Mouse (Mus musculus): ENCODE data around the gene Klrg2. TPM values are rescaled to one million over a fixed set of nuclear protein-coding genes. Genes with fewer than 3 reads are reported as not detected.

The Klrg2 gene
- polyA plus RNA-seq, 1 experiment from 2014 or later: 0.14 TPM

DNA sequence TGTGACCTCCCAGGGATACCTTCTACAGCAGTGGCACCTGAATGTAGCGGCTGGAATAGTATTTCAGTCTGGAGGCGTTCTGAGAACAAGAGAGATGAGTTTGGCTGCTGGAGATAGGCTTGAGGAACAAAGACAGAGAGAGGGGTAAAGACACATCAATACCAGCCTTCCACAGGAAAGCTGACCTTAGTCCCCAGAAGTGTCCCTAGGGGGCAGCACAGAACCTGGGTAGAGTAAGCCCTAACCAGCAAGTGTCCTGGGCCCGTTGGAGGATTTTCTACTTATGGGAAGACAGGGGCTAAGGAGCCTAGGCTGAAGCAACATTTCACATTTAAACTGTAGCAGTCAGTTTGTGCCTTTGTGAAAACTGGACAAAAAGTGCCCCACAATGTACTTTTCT lies 12.5 kb upstream of the Klrg2 start:
- Histone ChIP-seq H3K36me3 (no peaks in the 10 kb centered on the region), H3K27ac (no peak overlapping the region), H3K4me3 (no peak overlapping the region), H3K9ac (no peak overlapping the region), H3K9me3 (no peaks in the 10 kb centered on the region), H3K4me1 (replicated peaks) (no peaks in the 10 kb centered on the region), H3K27me3 (no peaks in the 10 kb centered on the region; the same call in 1 of the 2 replicates), H3K4me2 (no peak overlapping the region)
- WGBS: 69% methylated on average over 3 of the region's 3 CpGs
- ATAC-seq (ENCODE audit: low FRiP score): no peak

GRCm38 (mm10) chr6:38643039-38643438 lies 6.0 kb upstream of the Klrg2 start:
- no peak for ATAC-seq (ENCODE audit: low FRiP score)
- Histone ChIP-seq H3K9me3 (no peaks in the 10 kb centered on the region), H3K4me1 (replicated peaks) (0 out of 2 replicates have a peak, but pooled peaks cover 3% of the 10 kb centered on the region), H3K36me3 (no peaks in the 10 kb centered on the region), H3K4me2 (no peak overlapping the region), H3K9ac (no peak overlapping the region), H3K27ac (no peak overlapping the region), H3K4me3 (no peak overlapping the region), H3K27me3 (peaks cover 28% of the 10 kb centered on the region)
- WGBS: 70% methylated on average over 3 of the region's 3 CpGs

GRCm38 (mm10) chr6:38642593-38642992 lies 5.6 kb upstream of the Klrg2 start:
- ATAC-seq (ENCODE audit: low FRiP score): no peak
- Histone ChIP-seq H3K4me2 (no peak overlapping the region), H3K4me3 (no peak overlapping the region)

DNA sequence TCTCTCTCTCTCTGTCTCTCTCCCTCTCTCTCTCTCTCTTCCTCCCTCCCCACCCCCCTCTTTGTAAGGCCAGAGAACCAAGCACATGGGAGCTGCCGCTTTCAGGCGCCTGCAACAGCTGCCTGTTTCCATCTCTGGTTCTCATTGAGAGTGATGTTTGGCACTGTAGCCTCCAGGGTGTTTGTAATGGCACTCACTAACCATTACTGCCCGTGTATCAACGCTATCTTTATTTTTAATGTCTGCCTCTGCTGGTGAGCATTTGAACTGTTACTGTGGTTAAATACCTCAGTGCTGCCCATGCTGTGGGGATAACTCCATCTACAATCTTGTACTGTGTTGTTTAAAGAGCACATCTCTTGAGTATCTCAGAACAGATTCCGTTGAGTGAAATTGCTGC lies 4.6 kb upstream of the Klrg2 start:
- Histone ChIP-seq H3K36me3 (no peaks in the 10 kb centered on the region), H3K9me3 (no peaks in the 10 kb centered on the region), H3K4me2 (no peak overlapping the region), H3K27me3 (peaks cover 42% of the 10 kb centered on the region), H3K9ac (no peak overlapping the region), H3K27ac (no peak overlapping the region), H3K4me1 (replicated peaks) (peaks cover 13% of the 10 kb centered on the region), H3K4me3 (no peak overlapping the region)
- no peak for ATAC-seq (ENCODE audit: low FRiP score)
- WGBS: 52% methylated on average over 5 of the region's 5 CpGs

More at GRCm38 (mm10) chr6:38642593-38642992, 5.6 kb upstream of the Klrg2 start:
- H3K27ac ChIP-seq: no peak overlapping the region
- peaks cover 4% of the 10 kb centered on the region; the same call in 1 of the 2 replicates for H3K4me1 ChIP-seq (replicated peaks)
- H3K36me3 ChIP-seq: no peaks in the 10 kb centered on the region
- peaks cover 32% of the 10 kb centered on the region for H3K27me3 ChIP-seq
- H3K9ac ChIP-seq: no peak overlapping the region
- 78% methylated on average over 5 of the region's 5 CpGs for WGBS
- no peaks in the 10 kb centered on the region for H3K9me3 ChIP-seq

- no peaks in the 10 kb centered on the region for H3K36me3 ChIP-seq
- 77% methylated on average over 5 of the region's 5 CpGs for WGBS
- peaks cover 18% of the 10 kb centered on the region for H3K4me1 ChIP-seq (replicated peaks)
- no peak overlapping the region for H3K27ac ChIP-seq
- no peak overlapping the region for H3K4me3 ChIP-seq
- no peak overlapping the region for H3K9ac ChIP-seq
- H3K4me2 ChIP-seq: no peak overlapping the region
- no peak for ATAC-seq (ENCODE audit: low FRiP score)
- peaks cover 46% of the 10 kb centered on the region for H3K27me3 ChIP-seq
- H3K9me3 ChIP-seq: no peaks in the 10 kb centered on the region
These were observed 4.2 kb upstream of the Klrg2 start for GRCm38 (mm10) chr6:38641228-38641627.

DNA sequence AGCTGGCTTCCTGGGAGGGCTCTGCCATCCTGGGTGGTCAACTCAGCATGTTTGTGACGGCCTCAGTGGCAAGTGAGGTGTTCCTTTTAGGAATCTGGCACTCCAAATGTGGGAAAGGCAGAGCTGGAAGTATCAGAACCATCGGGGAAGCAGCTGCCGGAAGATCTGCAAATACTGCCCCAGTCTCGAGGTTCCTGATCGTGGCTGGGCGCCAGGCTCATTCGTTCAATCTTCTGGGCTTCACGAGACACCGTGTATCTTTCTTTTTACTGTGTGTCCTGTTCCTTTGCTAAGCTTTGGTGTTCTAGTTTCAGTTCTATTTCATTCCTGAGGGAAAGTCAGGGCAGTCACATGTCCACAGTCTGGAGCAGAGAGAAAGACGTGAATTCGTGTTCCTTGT lies 3.4 kb upstream of the Klrg2 start:
- peaks cover 26% of the 10 kb centered on the region for H3K4me1 ChIP-seq (replicated peaks)
- no peak overlapping the region for H3K9ac ChIP-seq
- H3K9me3 ChIP-seq: no peaks in the 10 kb centered on the region
- H3K27me3 ChIP-seq: peaks cover 54% of the 10 kb centered on the region
- 81% methylated on average over 11 of the region's 11 CpGs for WGBS
- H3K4me2 ChIP-seq: no peak overlapping the region
- H3K36me3 ChIP-seq: no peaks in the 10 kb centered on the region
- H3K4me3 ChIP-seq: no peak overlapping the region
- no peak overlapping the region for H3K27ac ChIP-seq
- ATAC-seq (ENCODE audit: low FRiP score): no peak

GRCm38 (mm10) chr6:38635941-38636851 lies 846 bp downstream of the Klrg2 start:
- Histone ChIP-seq H3K27ac (no peak overlapping the region), H3K4me2 (peak overlapping the region; percentile 97), H3K27me3 (peaks cover 79% of the 10 kb centered on the region), H3K4me1 (replicated peaks) (peaks cover 24% of the 10 kb centered on the region), H3K9ac (peak overlapping the region; percentile 68), H3K36me3 (no peaks in the 10 kb centered on the region), H3K4me3 (peak overlapping the region; percentile 59), H3K9me3 (no peaks in the 10 kb centered on the region)
- WGBS: 1% methylated on average over 69 of the region's 72 CpGs
- peak; percentile 55; the same call in 1 of the 2 replicates for ATAC-seq (ENCODE audit: low FRiP score)

DNA sequence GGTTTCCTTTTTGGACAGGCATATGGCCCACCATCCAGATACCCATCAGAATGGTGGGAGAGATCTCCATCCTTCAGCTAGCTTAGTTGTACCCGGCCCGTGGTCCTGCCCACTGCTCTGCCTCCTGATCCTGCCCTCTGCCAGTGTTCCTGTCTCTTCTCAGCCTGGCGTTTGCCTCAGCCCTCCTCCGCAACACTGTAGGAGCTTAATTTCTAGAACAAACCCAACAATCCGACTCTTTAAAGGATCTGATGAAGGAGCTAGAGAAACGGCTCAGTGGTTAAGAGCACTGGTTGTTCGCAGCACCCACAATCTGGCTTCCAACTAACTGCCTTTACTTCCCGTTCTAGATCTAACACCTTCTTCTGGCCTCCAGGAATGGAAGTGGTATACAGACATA lies 2.6 kb downstream of the Klrg2 start:
- peaks cover 24% of the 10 kb centered on the region for H3K4me1 ChIP-seq (replicated peaks)
- H3K36me3 ChIP-seq: peaks cover 4% of the 10 kb centered on the region; the same call in 1 of the 2 replicates
- no peak overlapping the region for H3K9ac ChIP-seq
- H3K27me3 ChIP-seq: peaks cover 63% of the 10 kb centered on the region
- no peak overlapping the region for H3K27ac ChIP-seq
- H3K4me3 ChIP-seq: no peak overlapping the region
- ATAC-seq (ENCODE audit: low FRiP score): no peak
- WGBS: 84% methylated on average over 8 of the region's 8 CpGs
- no peaks in the 10 kb centered on the region for H3K9me3 ChIP-seq
- H3K4me2 ChIP-seq: no peak overlapping the region

- Histone ChIP-seq H3K9me3 (no peaks in the 10 kb centered on the region), H3K4me1 (replicated peaks) (peaks cover 24% of the 10 kb centered on the region), H3K27me3 (peaks cover 49% of the 10 kb centered on the region), H3K9ac (no peak overlapping the region), H3K27ac (no peak overlapping the region), H3K4me3 (no peak overlapping the region), H3K36me3 (peaks cover 4% of the 10 kb centered on the region; the same call in 1 of the 2 replicates), H3K4me2 (no peak overlapping the region)
- WGBS: 93% methylated on average over 2 of the region's 2 CpGs
- ATAC-seq (ENCODE audit: low FRiP score): no peak
These were observed 4.2 kb downstream of the Klrg2 start for GRCm38 (mm10) chr6:38632826-38633225.

- Histone ChIP-seq H3K4me3 (no peak overlapping the region), H3K36me3 (peaks cover 8% of the 10 kb centered on the region; the same call in 1 of the 2 replicates), H3K4me2 (no peak overlapping the region), H3K27ac (no peak overlapping the region), H3K4me1 (replicated peaks) (no peaks in the 10 kb centered on the region), H3K9ac (no peak overlapping the region), H3K27me3 (peaks cover 17% of the 10 kb centered on the region), H3K9me3 (no peaks in the 10 kb centered on the region)
- ATAC-seq (ENCODE audit: low FRiP score): no peak
- WGBS: 100% methylated on average over 1 of the region's 1 CpGs
These were observed 7.5 kb downstream of the Klrg2 start for GRCm38 (mm10) chr6:38629556-38629955.

DNA sequence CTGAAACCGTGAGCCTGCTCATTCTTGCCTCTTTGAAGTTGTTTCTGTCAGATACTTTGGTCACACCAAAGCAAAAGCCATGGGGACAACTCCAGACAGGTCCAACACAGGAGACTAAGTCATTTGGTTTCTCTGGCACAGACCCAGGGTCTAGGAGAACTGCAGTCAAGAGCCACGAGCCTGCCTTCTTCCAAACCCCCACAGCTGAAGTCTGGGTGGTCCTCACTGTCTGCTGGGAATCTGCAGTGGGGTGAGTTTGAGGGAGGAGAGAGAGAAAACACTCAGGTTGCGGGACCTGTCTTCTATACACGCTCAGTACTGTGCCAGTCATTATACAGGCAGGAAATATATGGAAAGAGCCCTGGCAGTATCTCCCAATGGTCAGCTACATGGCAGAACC lies 9.6 kb downstream of the Klrg2 start:
- 86% methylated on average over 4 of the region's 4 CpGs for WGBS
- peaks cover 8% of the 10 kb centered on the region; the same call in 1 of the 2 replicates for H3K36me3 ChIP-seq
- ATAC-seq (ENCODE audit: low FRiP score): no peak
- no peaks in the 10 kb centered on the region for H3K27me3 ChIP-seq
- no peaks in the 10 kb centered on the region for H3K9me3 ChIP-seq
- no peak overlapping the region for H3K9ac ChIP-seq
- H3K4me1 ChIP-seq (replicated peaks): no peaks in the 10 kb centered on the region
- no peak overlapping the region for H3K4me3 ChIP-seq
- H3K27ac ChIP-seq: no peak overlapping the region
- H3K4me2 ChIP-seq: no peak overlapping the region

GRCm38 (mm10) chr6:38627081-38627480 lies 10.0 kb downstream of the Klrg2 start:
- 96% methylated on average over 4 of the region's 4 CpGs for WGBS
- H3K9ac ChIP-seq: no peak overlapping the region
- H3K36me3 ChIP-seq: peaks cover 8% of the 10 kb centered on the region; the same call in 1 of the 2 replicates

DNA sequence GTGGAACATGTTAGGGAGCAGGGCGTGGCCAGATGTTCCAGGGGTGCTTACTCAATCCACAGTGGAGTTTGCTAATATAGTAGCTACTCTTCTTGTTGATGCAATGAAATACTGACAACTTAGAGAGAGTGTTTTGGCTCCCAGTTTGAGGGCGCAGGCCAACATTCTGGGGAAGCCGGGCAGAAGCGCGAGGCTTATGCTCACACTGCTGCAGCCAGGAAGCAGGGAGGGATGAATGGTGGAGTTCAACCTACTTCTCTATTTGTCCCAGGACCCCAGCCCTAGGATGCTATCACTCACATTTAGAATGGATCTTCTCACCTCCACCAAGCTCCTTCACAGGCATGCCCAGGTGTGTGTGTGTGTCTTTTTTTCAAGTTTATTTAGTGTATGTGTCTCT lies 11.0 kb downstream of the Klrg2 start:
- H3K27ac ChIP-seq: no peak overlapping the region
- H3K27me3 ChIP-seq: no peaks in the 10 kb centered on the region
- no peak overlapping the region for H3K4me3 ChIP-seq
- ATAC-seq (ENCODE audit: low FRiP score): no peak
- no peak overlapping the region for H3K4me2 ChIP-seq
- H3K4me1 ChIP-seq (replicated peaks): no peaks in the 10 kb centered on the region
- no peaks in the 10 kb centered on the region for H3K9me3 ChIP-seq
- no peak overlapping the region for H3K9ac ChIP-seq
- peaks cover 8% of the 10 kb centered on the region; the same call in 1 of the 2 replicates for H3K36me3 ChIP-seq
- WGBS: 95% methylated on average over 5 of the region's 5 CpGs

More at GRCm38 (mm10) chr6:38627081-38627480, 10.0 kb downstream of the Klrg2 start:
- H3K4me2 ChIP-seq: no peak overlapping the region
- H3K4me1 ChIP-seq (replicated peaks): no peaks in the 10 kb centered on the region
- H3K9me3 ChIP-seq: no peaks in the 10 kb centered on the region
- no peaks in the 10 kb centered on the region for H3K27me3 ChIP-seq
- ATAC-seq (ENCODE audit: low FRiP score): no peak
- no peak overlapping the region for H3K4me3 ChIP-seq
- H3K27ac ChIP-seq: no peak overlapping the region

All from hindbrain, embryonic 13.5 days (tissue).